Mouse (Mus musculus) left cerebral cortex, adult 11 months (tissue): ENCODE data around the gene C87414.
"Not testable (repeated sequence)": the region's sequence is repeated elsewhere in the genome, so short reads cannot be mapped to it uniquely, and the experiment has no call there.

Experiments
- DNase-seq: peaks from one replicate; pipeline ENCODE4 v3.0.0; 2022; ENCODE audit warnings: low spot score

C87414 gene

GRCm38 (mm10) chr5:93671451-93671850 is at the start of gene C87414:
Gene C87414 (minus strand): TSS chr5:93671551.
- not testable (repeated sequence) for DNase-seq

- DNase-seq: not testable (repeated sequence)
Measured at GRCm38 (mm10) chr5:93684661-93685060, 13.3 kb upstream of the C87414 start.
